Mouse (Mus musculus) cerebellum, postnatal 36 days (tissue): ENCODE data around the gene Gm7356.
"Not testable (repeated sequence)": the region's sequence is repeated elsewhere in the genome, so short reads cannot be mapped to it uniquely, and the experiment has no call there.

Experiments
- DNase-seq, 2 experiments: peaks; one replicate each; pipeline ENCODE4 v3.0.0; 2021 to 2022; ENCODE audit warnings: mixed read lengths in 2 of 2

Gene Gm7356

GRCm38 (mm10) chr17:14003604-14004003 is at the start of gene Gm7356:
Gm7356 (minus strand) TSS chr17:14003704.
- not testable (repeated sequence) for DNase-seq

- DNase-seq: not testable (repeated sequence)
These were observed 38.4 kb upstream of the Gm7356 start for GRCm38 (mm10) chr17:14041880-14042279.

- not testable (repeated sequence) for DNase-seq
These were observed 33.5 kb upstream of the Gm7356 start for GRCm38 (mm10) chr17:14037012-14037411.

GRCm38 (mm10) chr17:14036113-14036512 is 32.6 kb upstream of the Gm7356 start:
- DNase-seq: not testable (repeated sequence)

GRCm38 (mm10) chr17:13993425-13993824 is 10.1 kb downstream of the Gm7356 start:
- DNase-seq: not testable (repeated sequence)

- no peak for DNase-seq
These were observed 15.8 kb downstream of the Gm7356 start for GRCm38 (mm10) chr17:13987690-13988089.

- DNase-seq: not testable (repeated sequence)
These were observed 32.7 kb downstream of the Gm7356 start for GRCm38 (mm10) chr17:13970796-13971195.

- not testable (repeated sequence) for DNase-seq
These were observed 33.6 kb downstream of the Gm7356 start for GRCm38 (mm10) chr17:13969917-13970316.

- not testable (repeated sequence) for DNase-seq
These were observed 38.5 kb downstream of the Gm7356 start for GRCm38 (mm10) chr17:13965048-13965447.

- not testable (repeated sequence) for DNase-seq
These were observed 41.3 kb downstream of the Gm7356 start for GRCm38 (mm10) chr17:13962245-13962644.

GRCm38 (mm10) chr17:13958129-13958528 is 45.4 kb downstream of the Gm7356 start:
- not testable (repeated sequence) for DNase-seq

- DNase-seq: not testable (repeated sequence)
These were observed 51.9 kb downstream of the Gm7356 start for GRCm38 (mm10) chr17:13951570-13951969.
